Mouse (Mus musculus): Measurements from ENCODE around the gene Tnfrsf25. TPM values are rescaled to one million over a fixed set of nuclear protein-coding genes. Genes with fewer than 3 reads are reported as not detected.

Tnfrsf25 gene
- total RNA-seq, 2 experiments from 2014 or later = 1.9 to 2.0 TPM

Other genes with a start within 250 kb of the Tnfrsf25 start
- gene Dnajc11, start 182.2 kb upstream of the Tnfrsf25 start, total RNA-seq (2021) = 10 to 100 TPM; 60.8 to 81.1 TPM
- gene Thap3, start 126.9 kb upstream of the Tnfrsf25 start, total RNA-seq (2021) = 10 to 100 TPM; 45.3 to 48.9 TPM
- 10 to 100 TPM; 13.9 to 16.1 TPM for gene Phf13, start 119.7 kb upstream of the Tnfrsf25 start, total RNA-seq (2021)
- gene Klhl21, start 107.1 kb upstream of the Tnfrsf25 start, total RNA-seq (2021) = 10 to 100 TPM; 37.2 to 38.9 TPM
- 1 to 10 TPM; 5.5 to 5.7 TPM for gene Zbtb48, start 88.3 kb upstream of the Tnfrsf25 start, total RNA-seq (2021)
- 1 to 10 TPM; 3.0 to 3.5 TPM for gene Tas1r1, start 77.4 kb upstream of the Tnfrsf25 start, total RNA-seq (2021)
- gene Nol9, start 76.6 kb upstream of the Tnfrsf25 start, total RNA-seq (2021) = 10 to 100 TPM; 13.2 to 15.1 TPM
- gene Plekhg5, start 43.4 kb upstream of the Tnfrsf25 start, total RNA-seq (2021) = 10 to 100 TPM; 22.2 to 31.9 TPM
- gene Espn, start 36.4 kb downstream of the Tnfrsf25 start, total RNA-seq (2021) = 1 to 10 TPM; 1.5 TPM
- gene Hes2, start 42.9 kb downstream of the Tnfrsf25 start, total RNA-seq (2021) = not detected
- gene Acot7, start 62.2 kb downstream of the Tnfrsf25 start, total RNA-seq (2021) = 10 to 100 TPM; 13.5 to 17.6 TPM
- gene Gpr153, start 158.3 kb downstream of the Tnfrsf25 start, total RNA-seq (2021) = 10 to 100 TPM; 47.5 to 49.4 TPM
- gene Hes3, start 175.7 kb downstream of the Tnfrsf25 start, total RNA-seq (2021) = not detected
- 10 to 100 TPM; 21.3 to 26.0 TPM for gene Icmt, start 181.3 kb downstream of the Tnfrsf25 start, total RNA-seq (2021)
- under 1 TPM in 1 of 2 experiments, not detected in 1; 0.32 TPM for gene Rnf207, start 203.1 kb downstream of the Tnfrsf25 start, total RNA-seq (2021)
- gene Rpl22, start 209.8 kb downstream of the Tnfrsf25 start, total RNA-seq (2021) = 100 to 1,000 TPM; 405 to 428 TPM
- under 1 TPM; 0.18 to 0.27 TPM for gene Chd5, start 222.7 kb downstream of the Tnfrsf25 start, total RNA-seq (2021)

Data from gastrocnemius, postnatal 4 days (tissue).